Mouse (Mus musculus): ENCODE data around the gene Gm11213. TPM values are rescaled to one million over a fixed set of nuclear protein-coding genes. Genes with fewer than 3 reads are reported as not detected.
A peak's percentile ranks its signal among the peaks of the same experiment; 100 is the strongest.

The Gm11213 gene
- total and polyA plus RNA-seq, 3 experiments = not detected

DNA sequence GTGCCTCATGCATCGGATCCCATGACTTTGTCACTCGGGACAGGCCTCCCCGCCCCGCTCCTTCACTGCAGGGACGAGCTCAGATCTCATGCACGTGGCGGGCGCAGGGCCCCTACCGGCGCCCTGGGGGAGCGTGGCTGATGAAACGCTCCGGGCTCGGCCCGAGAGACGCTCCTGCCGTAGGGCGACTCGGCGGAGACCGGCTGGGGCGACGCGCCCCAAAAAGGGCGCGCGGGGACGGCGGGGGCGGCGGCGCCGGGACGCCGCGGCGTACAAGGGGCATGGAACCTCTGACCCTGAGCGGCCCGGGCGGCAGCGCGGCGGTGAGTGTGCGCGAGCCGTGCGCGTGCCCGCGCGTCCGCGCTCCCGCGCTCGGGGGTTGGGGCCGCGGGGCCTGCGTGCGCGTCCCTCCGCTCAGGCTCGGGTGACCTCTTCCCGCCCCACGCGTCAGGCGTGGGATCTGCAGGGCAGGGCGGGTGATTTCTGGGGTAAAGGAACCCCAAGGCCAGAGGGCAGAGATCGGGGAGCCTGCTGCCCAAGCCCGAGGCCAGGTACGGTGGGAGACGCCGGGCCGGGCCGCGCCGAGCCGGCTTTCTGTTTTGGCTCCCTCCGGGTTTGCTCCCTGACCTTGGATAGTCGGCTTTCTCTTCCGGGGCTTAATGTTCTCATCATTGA, 46.5 kb downstream of the Gm11213 start, which contains the start of gene Tmem268 (continued):
- TF ChIP-seq E2F4 (IDR thresholded peaks at IDR 0.05; ENCODE audit: insufficient replicate concordance, low read depth, low read length) (no peak), NRF1 (IDR thresholded peaks at IDR 0.05; ENCODE audit: low read depth, low read length) (peak; percentile 78), TCF12 (IDR thresholded peaks at IDR 0.05; ENCODE audit: low read depth, low read length) (peak; percentile 71; the same call in 1 of the 2 replicates), MAX (IDR thresholded peaks at IDR 0.05; ENCODE audit: low read length) (peak; percentile 93), TBP (conservative IDR thresholded peaks at IDR 0.05; ENCODE audit: low read depth, low read length) (no peak), ZKSCAN1 (IDR thresholded peaks at IDR 0.05; ENCODE audit: borderline replicate concordance, low read depth, low read length) (no peak), RCOR1 (conservative IDR thresholded peaks at IDR 0.05; ENCODE audit: low read depth, low read length) (no peak), JUN (IDR thresholded peaks at IDR 0.05; ENCODE audit: insufficient read depth, low read depth, low read length) (no peak)

DNA sequence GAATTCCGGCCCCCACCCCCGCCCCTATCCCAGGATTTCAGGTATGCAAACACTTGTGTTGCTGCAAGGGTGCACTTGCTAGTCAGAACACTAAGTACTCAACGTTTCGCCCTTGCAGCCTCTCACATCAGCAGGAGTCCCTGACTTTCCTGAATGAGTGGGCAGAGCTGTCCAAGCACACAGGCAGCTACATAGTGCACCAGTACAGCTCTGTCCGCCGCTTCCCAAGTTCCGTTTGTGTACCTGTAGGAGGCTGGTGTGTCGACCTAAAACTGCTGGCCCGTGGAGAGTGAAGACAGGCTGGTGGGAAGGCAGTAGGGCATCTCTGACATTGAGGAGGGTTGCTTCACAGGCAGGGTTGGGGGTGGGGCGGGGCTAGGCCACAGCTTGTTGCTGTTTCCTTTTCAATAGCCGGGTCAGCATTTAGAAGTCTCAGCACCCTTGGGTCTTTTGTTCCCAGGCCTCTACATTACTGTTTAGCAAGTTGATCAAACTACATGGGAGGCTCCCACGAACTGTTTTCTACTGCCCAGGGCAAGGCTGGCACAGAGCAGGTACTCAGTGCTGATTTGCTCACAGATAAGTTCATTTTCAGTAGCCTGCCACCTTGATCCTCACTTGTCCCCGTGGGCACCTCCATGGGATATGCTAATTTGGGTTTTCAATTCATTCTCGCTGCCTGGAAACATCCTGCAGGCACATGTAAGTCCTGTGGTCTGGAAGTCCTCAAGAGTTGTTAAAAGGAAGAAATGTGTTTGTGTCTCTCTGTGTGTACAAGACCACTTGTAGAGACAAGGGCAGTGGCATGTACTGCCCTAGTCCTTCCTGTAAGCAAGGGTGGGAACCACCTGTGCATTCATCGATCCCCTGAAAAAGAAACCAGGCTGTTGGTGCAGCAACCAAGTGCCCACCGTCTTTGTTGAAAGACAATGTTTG, 47.7 kb downstream of the Gm11213 start:
- dilution Hi-C loops (cut with MboI; ENCODE audit: extremely low pct_ligation_motif_present, extremely low pct_unique_long_range_greater_than_20kb, low sequenced_read_pairs) = no loop called here

GRCm38 (mm10) chr4:63556665-63557064, 48.4 kb downstream of the Gm11213 start:
- peaks cover 28 to 52% of the 10 kb centered on the region in 2 experiments for H3K4me1 ChIP-seq (ENCODE audit: control insufficient read depth in 1 of 2, insufficient read depth in 2 of 2)
- H3K36me3 ChIP-seq (replicated peaks in 1 of 2; ENCODE audit: control insufficient read depth in 1 of 2, insufficient read depth in 1 of 2, low read length in 1 of 2) = peaks cover 15 to 36% of the 10 kb centered on the region in 2 experiments
- in situ Hi-C loops (cut with MboI; ENCODE audit: low pct_ligation_motif_present, low pct_unique_long_range_greater_than_20kb, low sequenced_read_pairs) (loop anchor here (25.0 kb wide), 1 partner anchor 344 kb away; the partner anchor contains the start of gene Col27a1), dilution Hi-C loops (cut with MboI; ENCODE audit: extremely low pct_ligation_motif_present, extremely low pct_unique_long_range_greater_than_20kb, low sequenced_read_pairs) (no loop called here)
- H3K79me2 ChIP-seq (replicated peaks; ENCODE audit: control insufficient read depth, extremely low read depth, insufficient read depth, poor library complexity, severe bottlenecking) = no peaks in the 10 kb centered on the region
- H3K4me2 ChIP-seq (ENCODE audit: insufficient read depth, low read depth, poor library complexity, severe bottlenecking) = no peak overlapping the region
- H3K4me3 ChIP-seq (replicated peaks in 1 of 3; ENCODE audit: low read depth in 2 of 3, low read length in 2 of 3, poor library complexity in 1 of 3) = no peak overlapping the region
- no peaks in the 10 kb centered on the region for H3K9me3 ChIP-seq (replicated peaks; ENCODE audit: low read length)
- no peak overlapping the region for H3K9ac ChIP-seq (ENCODE audit: insufficient read depth, low read depth)
- no peak overlapping the region for H3K27ac ChIP-seq (ENCODE audit: insufficient read depth, low read depth)
- no peak for DNase-seq (ENCODE audit: extremely low read depth)
- TF ChIP-seq MAFK (IDR thresholded peaks at IDR 0.05; ENCODE audit: insufficient replicate concordance, low read length) (no peak), NELFE (IDR thresholded peaks at IDR 0.05; ENCODE audit: low read depth, low read length) (no peak), E2F4 (IDR thresholded peaks at IDR 0.05; ENCODE audit: insufficient replicate concordance, low read depth, low read length) (no peak), IRF4 (IDR thresholded peaks at IDR 0.05; ENCODE audit: low read depth, low read length) (peak; percentile 23; the same call in 1 of the 2 replicates), MEF2A (IDR thresholded peaks at IDR 0.05; ENCODE audit: borderline replicate concordance, low read depth, low read length) (peak; percentile 56)
- no peaks in the 10 kb centered on the region for H3K27me3 ChIP-seq (replicated peaks)

More for the DNA sequence above, 47.7 kb downstream of the Gm11213 start:
- Histone ChIP-seq H3K79me2 (replicated peaks; ENCODE audit: control insufficient read depth, extremely low read depth, insufficient read depth, poor library complexity, severe bottlenecking) (no peaks in the 10 kb centered on the region), H3K4me2 (ENCODE audit: insufficient read depth, low read depth, poor library complexity, severe bottlenecking) (peak overlapping the region; percentile 77), H3K27ac (ENCODE audit: insufficient read depth, low read depth) (no peak overlapping the region), H3K4me1 (ENCODE audit: control insufficient read depth in 1 of 2, insufficient read depth in 2 of 2) (peaks cover 32 to 59% of the 10 kb centered on the region in 2 experiments), H3K9ac (ENCODE audit: insufficient read depth, low read depth) (peak overlapping the region; percentile 99), H3K27me3 (replicated peaks) (no peaks in the 10 kb centered on the region), H3K36me3 (replicated peaks in 1 of 2; ENCODE audit: control insufficient read depth in 1 of 2, insufficient read depth in 1 of 2, low read length in 1 of 2) (peaks cover 8 to 29% of the 10 kb centered on the region in 2 experiments), H3K9me3 (replicated peaks; ENCODE audit: low read length) (no peaks in the 10 kb centered on the region), H3K4me3 (replicated peaks in 1 of 3; ENCODE audit: low read depth in 2 of 3, low read length in 2 of 3, poor library complexity in 1 of 3) (peak overlapping the region; percentile 74 to 79 (median 77))
- DNase-seq (ENCODE audit: extremely low read depth) = peak; percentile 36
- TF ChIP-seq CHD2 (IDR thresholded peaks at IDR 0.05; ENCODE audit: low read length) (0 out of 2 replicates have a peak, but pooled peaks have one; percentile 22), USF2 (conservative IDR thresholded peaks at IDR 0.05; ENCODE audit: low read depth, low read length) (no peak), EP300 (IDR thresholded peaks at IDR 0.05; ENCODE audit: low read length) (peak; percentile 14; the same call in 1 of the 2 replicates), SIN3A (IDR thresholded peaks at IDR 0.05; ENCODE audit: low read length) (peak; percentile 68; the same call in 1 of the 2 replicates), MAX (IDR thresholded peaks at IDR 0.05; ENCODE audit: low read length) (peak; percentile 51; the same call in 1 of the 2 replicates), POLR2A (IDR thresholded peaks at IDR 0.05; ENCODE audit: low read depth, low read length) (no peak), ETS1 (conservative IDR thresholded peaks at IDR 0.05; ENCODE audit: low read depth, low read length) (no peak), ZMIZ1 (IDR thresholded peaks at IDR 0.05; ENCODE audit: low read depth, low read length) (0 out of 2 replicates have a peak, but pooled peaks have one; percentile 46), MYC (IDR thresholded peaks at IDR 0.05; ENCODE audit: low read depth, low read length) (no peak), RCOR1 (conservative IDR thresholded peaks at IDR 0.05; ENCODE audit: low read depth, low read length) (no peak), MAFK (IDR thresholded peaks at IDR 0.05; ENCODE audit: insufficient replicate concordance, low read length) (0 out of 2 replicates have a peak, but pooled peaks have one; percentile 32)
- in situ Hi-C loops (cut with MboI; ENCODE audit: low pct_ligation_motif_present, low pct_unique_long_range_greater_than_20kb, low sequenced_read_pairs) = loop anchor here (25.0 kb wide), 1 partner anchor 345 kb away; the partner anchor contains the start of gene Col27a1
